Mouse (Mus musculus) heart, postnatal 0 days (tissue): Measurements from ENCODE around the gene Gtpbp4.

ENCODE experiments used
- CTCF ChIP-seq: IDR thresholded peaks from 2 replicates; pipeline ENCODE4 v1.5.1; 2016; ENCODE audit warnings: antibody characterized with exemption, control low read depth, low read depth
- EP300 ChIP-seq: IDR thresholded peaks from 2 replicates; pipeline ENCODE4 v1.6.1; 2016; ENCODE audit warnings: antibody characterized with exemption, low read depth

GRCm38 (mm10) chr13:8933499-8933898, 62.4 kb downstream of the Gtpbp4 start:
- no peak for TF ChIP-seq EP300
- TF ChIP-seq CTCF: no peak
